Mouse (Mus musculus) cerebellum, adult 8-10 months (tissue): ENCODE data around the gene Snapc2.
A peak's percentile ranks its signal among the peaks of the same experiment; 100 is the strongest.

Experiments used
- DNase-seq: peaks from one replicate; pipeline ENCODE4 v3.0.0; 2022

The Snapc2 gene

DNA sequence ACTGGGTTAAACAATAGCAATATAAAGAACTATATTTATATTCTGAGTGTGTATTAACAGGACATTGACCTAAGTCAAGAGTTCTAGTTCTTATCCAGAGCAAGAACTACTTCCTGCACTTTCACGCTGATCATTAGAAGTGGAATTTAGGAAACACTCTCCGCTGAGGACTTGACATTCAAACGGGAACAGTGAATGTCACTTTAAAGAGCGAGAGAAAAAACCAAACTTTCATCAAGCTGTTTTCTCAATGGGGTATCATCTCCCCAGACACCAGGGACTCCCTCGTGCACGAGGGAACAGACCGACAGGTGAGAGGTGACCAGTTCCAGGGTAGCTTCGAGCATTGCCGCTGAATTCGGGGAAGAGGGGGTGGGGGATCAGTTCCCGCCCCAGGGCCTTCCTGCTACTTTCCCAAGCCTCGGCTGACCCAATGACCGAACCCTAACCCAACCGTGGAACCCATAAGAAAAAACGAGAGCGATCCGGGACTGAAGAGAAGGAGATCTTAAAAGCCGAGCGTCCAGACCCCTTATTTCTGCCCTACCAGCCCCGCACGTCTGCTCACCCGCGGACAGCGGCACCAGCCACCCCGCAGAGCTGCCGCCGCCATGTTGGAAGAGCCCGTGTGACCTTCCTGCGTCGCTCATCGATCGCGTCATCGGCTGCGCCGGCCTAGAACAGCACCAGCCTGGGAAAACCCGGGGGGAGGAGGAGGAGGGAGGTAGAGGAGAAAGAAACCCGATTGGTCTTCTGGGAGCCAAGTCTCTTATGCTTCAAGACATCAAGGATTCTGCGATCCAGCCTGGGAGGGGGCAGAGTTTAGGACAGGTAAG, 22.6 kb downstream of the Snapc2 start, which contains the start of gene Timm44:
TSS of gene Timm44 (minus strand) at position 639 of the 836 bp plus-strand sequence.
- peak; percentile 94 for DNase-seq

DNA sequence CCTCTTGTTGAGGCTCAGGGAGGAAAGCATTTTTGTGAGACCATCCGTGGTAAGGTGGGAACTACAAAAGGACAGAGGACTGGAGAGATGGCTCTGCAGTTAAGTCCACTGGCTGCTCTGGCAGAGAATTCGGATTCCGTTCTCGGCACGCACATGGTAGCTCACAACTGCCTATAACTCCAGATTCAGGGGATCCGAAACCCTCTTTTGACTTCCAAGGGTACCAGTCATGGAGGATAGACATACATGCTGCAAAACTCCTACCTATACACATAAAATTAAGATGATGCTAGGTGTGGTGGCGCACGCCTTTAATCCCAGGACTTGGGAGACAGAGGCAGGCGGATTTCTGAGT, 23.2 kb downstream of the Snapc2 start:
- no peak for DNase-seq

DNA sequence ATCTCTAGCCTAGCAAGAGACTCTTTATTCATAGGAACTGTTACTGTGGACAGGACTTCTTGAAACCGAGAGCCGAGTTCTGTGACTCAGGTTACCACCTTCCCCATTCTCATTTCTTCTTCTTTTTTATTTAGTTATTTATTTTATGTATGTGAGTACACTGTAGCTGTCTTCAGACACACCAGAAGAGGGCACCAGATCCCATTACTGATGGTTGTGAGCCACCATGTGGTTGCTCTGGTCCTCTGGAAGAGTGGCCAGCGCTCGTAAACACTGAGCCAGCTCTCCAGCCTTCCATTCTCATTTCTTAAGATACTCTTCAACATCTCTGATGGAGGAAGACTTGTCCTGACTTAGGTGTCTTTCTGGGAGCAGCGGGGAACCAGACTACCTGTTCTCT, 39.9 kb downstream of the Snapc2 start:
- DNase-seq = no peak

GRCm38 (mm10) chr8:4297822-4298221, 44.9 kb downstream of the Snapc2 start:
- DNase-seq = no peak

DNA sequence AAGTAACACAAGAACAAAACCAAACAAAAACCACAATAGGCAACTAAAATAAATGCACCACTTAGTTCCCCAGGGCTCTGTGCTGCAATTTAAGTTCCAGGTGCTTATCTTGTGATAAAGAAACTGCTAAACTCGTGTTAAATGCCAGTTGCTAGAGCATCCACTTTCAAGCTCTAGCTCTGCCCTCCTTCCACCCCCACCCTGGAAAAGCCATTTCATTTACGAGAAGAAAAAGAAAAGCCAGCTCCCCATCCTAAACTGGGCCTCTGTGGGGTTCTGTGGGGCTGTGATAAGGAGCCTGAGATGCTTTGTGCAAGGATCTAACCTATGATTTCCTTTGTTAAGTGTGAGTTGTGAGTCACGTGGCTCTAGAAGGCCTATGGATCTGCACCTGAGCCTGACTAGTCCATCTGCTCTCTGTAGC, 51.3 kb downstream of the Snapc2 start:
- DNase-seq = no peak
